Mouse (Mus musculus) T-helper 1 cell (primary cell): ENCODE measurements around the gene C9orf72.

ENCODE experiments used
- in situ Hi-C: fragments of 300-600 bp; cut with MboI, MseI; formaldehyde crosslinking; loops from one replicate; pipeline ENCODE4 v1.15.1; 2025; ENCODE audit warnings: high pct_unique_total_duplicates

The C9orf72 gene

DNA sequence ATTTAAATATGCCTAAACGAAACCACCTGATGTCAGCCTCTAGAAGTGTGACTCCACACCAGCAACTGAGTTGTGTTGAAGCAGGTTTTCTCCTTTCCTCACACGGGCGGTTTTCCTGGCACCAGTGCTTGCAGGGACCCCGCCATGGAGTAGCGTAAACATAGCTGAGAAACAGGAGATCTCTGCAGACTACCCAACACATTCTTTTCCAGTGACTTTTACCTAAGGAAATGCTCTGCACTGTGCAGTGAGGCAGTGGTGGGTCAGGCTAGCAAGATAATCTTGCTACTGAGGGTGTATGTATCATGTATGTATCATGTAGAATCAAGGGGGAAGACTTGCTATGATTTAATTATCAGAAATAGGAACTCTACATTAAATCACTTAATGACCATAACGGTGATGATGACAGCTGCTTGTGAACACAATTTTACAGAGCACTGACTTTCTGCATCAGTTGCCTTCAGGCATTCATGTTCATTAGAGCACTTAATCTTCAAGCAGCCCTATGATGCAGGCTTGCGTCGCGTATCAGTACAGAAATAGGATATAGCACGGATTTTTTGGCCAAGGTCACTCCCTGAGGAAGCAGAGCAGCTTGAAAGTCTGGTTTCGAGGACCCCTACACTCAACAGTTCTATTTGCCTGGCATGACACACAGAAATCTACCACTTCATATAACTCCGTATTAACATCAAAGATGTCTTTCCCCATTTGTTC, 47.9 kb downstream of the C9orf72 start:
- in situ Hi-C loops, result no loop called here

DNA sequence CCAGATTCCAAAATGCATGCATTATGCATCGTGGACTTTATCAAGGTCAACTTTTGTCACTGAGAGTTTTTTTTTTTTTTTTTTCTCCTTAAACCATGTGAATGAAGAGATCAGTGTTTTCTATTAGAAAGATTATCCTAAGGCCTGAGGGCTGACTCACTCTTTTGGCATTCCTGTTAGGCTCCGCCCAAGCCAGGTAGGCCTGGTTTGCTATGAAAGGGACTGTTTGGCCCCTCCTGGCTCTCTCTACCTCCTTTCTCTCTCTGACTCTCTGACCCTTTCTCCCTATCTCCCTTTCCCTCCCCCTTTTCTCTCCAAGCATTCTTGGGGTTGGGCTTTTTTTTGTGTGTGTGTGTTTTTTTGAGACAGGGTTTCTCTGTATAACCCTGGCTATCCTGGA, 50.4 kb downstream of the C9orf72 start:
- in situ Hi-C loops, result no loop called here

GRCm38 (mm10) chr4:35173551-35173950, 52.4 kb downstream of the C9orf72 start:
- in situ Hi-C loops, result no loop called here

GRCm38 (mm10) chr4:35172471-35172870, 53.5 kb downstream of the C9orf72 start:
- in situ Hi-C loops, result no loop called here

DNA sequence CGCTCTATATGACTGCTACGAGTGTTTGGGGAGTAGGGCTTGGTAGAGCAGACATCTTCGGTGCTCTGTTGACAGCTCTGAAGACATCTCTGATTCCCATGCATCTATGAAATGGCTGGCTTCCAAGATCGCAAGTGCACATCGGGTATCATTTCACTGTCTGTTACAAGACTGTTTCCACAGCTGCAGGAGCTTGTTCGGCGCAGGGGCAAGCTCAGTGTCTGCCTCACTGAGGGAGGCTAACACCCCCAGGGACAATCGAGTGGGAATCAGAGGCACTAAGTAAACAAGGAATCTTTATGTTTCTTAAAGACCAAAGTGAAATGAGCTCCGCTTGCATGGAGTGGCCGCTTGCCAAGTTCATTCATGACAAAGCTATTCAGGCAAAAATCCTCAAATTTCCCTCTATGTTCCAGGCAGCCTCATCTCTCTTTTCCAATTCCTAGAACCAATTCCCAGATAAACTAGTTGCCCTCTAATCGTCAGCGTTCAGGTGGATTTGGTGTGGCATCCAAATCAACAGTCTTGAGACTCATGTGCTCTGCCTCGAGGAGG, 56.3 kb downstream of the C9orf72 start:
- in situ Hi-C loops, result no loop called here

GRCm38 (mm10) chr4:35167855-35168254, 58.1 kb downstream of the C9orf72 start:
- in situ Hi-C loops, result no loop called here

- in situ Hi-C loops, result no loop called here
These were observed 60.0 kb downstream of the C9orf72 start for GRCm38 (mm10) chr4:35165947-35166346.

DNA sequence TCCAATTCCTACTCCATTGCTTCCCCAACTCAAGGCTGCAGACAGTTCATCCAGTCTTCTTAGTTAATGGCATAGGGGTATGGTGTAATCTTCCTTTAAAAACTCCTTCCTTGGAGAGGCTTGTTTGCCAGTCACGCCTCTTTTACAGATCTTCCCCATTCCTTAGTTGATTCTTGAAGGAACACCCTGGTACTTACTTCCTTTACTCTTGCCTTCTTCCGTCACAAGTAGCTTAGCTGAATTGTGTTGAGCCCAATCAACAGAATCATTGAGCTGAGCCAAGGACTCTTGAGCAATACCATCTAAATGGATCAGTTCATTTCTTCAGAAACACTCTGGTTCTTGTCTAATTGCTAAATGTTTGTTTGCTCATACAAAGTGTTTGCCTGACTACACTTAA, 60.7 kb downstream of the C9orf72 start:
- in situ Hi-C loops, result no loop called here

DNA sequence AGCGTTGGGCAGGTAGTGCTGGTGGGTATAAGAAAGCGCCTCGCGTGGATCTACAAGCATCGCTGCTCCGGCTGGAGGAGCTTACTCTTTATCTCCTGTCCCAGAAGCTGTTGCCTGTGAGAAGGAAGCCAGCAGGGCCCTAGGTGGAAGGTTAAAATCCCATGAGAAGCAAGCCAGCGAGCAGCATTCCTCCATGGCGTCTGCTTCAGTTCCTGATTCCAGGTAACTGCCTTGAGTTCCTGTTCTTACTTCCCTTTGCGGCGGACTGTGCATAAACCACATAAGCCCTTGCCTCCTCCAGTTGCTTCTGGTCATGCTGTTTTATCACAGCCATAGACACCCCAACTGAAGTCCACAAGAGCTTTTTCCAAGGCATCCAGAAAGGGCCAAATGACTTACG, 68.2 kb downstream of the C9orf72 start:
- in situ Hi-C loops, result loop anchor here (5.0 kb wide), 2 partner anchors 61 to 201 kb away; no protein-coding TSS in a partner anchor

DNA sequence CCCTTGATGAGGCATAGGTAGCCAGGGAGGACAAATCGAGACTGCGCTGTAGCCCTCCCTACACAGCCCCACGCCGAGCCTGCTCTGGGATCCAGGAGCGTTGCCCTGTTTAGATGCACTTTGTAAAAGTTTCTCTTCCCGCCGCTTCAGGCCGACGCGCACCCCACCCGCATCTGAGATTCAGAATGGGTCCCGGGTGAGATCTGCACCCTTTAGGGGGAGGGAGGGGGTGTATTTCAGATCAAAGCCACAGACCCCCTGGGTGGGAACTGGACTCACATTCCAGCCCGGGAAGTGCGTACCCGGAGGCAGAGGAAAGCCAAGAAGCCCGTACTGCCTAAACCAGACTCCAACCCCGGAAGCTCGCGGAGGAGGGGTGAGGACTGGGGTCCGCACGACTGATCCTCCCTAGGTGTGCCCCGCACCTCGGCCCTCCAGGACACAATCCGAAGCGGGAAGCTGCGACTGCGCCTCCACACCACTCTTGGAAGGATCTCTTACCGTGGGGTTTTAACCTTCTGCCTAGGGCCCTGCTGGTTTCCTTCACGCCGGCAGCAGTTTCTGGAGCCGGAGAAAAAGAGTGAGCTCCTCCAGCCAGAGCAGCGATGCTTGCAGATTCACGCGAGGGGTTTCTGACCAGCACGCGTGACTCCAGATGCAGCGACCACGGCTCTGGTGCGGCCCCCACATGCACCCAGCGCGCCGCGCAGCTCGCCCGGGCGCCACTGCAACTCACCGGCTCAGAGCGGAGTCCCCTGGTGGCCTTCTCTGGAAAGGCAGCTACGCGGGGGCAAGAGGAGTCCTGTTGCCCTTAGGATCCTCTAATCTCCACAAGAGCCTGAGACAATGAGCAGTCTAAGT, 69.0 kb downstream of the C9orf72 start, which contains the start of gene Mob3b:
Gene Mob3b, minus strand, starts transcription at position 734 of the 861 bp plus-strand sequence.
- in situ Hi-C loops, result loop anchor here (5.0 kb wide), 2 partner anchors 60 to 200 kb away; no protein-coding TSS in a partner anchor

DNA sequence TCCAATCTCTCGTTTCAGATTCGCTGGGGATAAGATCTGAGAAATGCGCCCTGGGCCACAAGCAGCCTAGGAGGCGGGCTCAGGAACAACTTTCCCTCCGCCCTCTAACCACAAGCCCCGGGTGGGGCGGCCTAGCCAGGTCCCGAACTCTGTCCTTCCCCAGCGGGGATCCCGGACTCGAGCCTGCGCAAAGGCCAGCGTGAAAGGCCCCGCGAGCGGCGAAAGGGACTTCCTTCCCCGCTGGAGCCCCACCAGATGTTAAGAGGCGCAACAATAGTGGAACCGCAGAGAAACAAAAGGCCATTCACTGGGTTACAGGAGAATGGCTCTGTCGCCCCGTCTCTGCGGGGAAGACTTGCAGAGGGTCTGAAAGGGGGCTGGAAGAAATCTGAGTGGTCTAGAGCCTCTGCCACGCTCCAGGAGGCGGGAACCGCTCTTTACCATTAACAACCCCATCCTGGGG, 69.8 kb downstream of the C9orf72 start:
- in situ Hi-C loops, result loop anchor here (5.0 kb wide), 2 partner anchors 59 to 199 kb away; no protein-coding TSS in a partner anchor

DNA sequence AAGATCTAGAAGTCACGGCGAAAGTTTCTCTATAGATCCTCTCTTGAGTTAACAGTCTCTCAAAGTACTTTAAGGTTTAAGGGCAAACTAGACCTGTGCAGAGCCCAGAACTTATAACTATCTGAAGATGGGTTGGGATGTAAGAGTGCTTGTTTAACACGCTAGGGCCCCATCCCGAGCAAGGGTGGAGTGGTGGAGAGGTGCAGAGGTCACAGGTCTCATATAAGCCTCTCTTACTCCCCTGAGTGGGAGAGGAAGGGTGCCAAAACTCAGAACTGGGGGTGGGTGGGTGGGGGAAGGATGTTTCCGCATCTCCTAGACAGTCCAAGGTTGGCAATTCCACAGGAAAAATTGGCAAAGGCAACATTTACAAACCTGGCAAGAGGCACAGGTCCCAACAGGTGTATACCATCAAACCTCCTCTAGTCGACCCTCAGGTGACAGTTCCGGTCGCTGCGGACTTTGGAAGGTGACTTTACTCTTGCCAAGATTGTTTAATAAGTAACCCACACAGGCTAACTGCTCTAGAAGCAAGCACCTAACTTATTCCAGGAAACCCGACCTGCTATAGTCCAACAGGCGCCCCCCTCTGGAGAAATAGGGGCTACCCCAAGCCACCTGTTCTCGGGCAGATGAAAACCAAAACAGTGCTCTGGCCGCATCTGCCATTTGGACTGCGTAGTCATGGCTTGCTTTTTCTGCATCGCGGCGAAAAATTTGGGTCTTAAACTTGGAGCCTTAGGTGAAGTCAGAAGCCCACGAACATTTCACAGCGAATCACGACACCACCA, 70.6 kb downstream of the C9orf72 start:
- in situ Hi-C loops, result loop anchor here (5.0 kb wide), 2 partner anchors 58 to 198 kb away; no protein-coding TSS in a partner anchor

DNA sequence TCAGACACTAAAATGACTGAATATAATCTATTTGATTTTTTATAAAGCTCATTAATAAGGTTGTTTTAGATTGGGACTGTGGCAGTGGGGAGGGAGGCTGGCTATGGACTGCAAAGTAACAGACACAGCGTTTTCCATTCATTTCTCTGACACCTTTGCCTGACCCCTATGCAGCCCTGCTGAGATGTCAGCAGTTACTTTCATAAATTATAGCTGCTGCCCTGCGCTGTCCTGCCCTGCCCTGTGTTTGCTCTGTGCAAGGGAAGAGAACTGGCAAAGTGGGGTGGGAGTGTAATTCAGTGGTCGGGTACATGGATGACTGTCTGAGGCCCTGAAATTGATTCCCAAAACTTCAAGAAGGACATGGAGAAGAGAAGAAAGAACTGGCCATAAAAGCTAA, 71.9 kb downstream of the C9orf72 start:
- in situ Hi-C loops, result no loop called here

- in situ Hi-C loops, result no loop called here
These were observed 74.2 kb downstream of the C9orf72 start, which contains the start of gene Ifnk for GRCm38 (mm10) chr4:35151756-35152155. Ifnk (plus strand) TSS chr4:35152056.

DNA sequence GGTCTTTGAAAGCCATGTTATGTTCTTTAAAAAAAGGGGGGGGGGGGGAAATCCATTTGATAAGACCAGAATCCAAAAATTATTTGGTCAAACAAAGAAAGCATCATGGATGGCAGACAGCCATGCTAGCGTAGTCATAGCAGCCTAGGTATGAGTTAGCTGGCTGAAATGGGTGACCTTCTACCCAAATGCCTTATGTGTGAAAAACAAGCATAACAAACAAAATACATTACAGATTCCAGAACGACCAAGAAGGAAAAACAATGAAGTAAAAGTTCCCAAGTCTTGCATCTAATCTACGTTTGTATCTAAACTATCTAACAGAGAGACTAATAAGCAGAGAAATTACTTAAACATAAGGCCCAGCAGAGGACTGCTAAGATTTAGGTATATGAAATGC, 75.3 kb downstream of the C9orf72 start:
- in situ Hi-C loops, result no loop called here

DNA sequence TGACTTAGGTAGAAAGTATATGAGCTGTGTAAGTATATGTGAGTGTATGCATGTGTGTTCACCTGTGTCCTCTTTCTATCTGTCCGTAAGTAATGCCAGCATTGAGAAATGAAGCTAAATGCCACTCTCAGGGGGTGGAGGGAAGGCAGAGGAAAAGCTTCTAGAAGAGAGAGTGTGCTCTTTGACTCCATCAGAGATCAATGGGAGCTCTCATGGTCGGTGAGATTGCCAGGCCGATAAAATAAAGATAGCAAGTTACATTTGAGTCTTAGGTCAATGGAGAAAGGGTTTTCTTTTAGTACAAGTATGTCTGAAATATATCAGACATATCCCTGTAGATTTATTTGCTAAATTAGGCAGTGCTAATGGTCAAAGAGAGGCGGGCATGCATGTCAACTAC, 77.6 kb downstream of the C9orf72 start:
- in situ Hi-C loops, result no loop called here

- in situ Hi-C loops, result no loop called here
These were observed 79.4 kb downstream of the C9orf72 start for GRCm38 (mm10) chr4:35146597-35146996.

GRCm38 (mm10) chr4:35145726-35146125, 80.2 kb downstream of the C9orf72 start:
- in situ Hi-C loops, result no loop called here

- in situ Hi-C loops, result no loop called here
These were observed 82.4 kb downstream of the C9orf72 start for GRCm38 (mm10) chr4:35143472-35144102.
